Mouse (Mus musculus): Measurements from ENCODE around the gene Vtn.

Gene Vtn

GRCm38 (mm10) chr11:78499004-78499403 is at the start of gene Vtn:
Vtn (plus strand) TSS chr11:78499091.
- DNase-seq, result no peak

- DNase-seq, result no peak
Observed at GRCm38 (mm10) chr11:78450337-78450736, 48.6 kb upstream of the Vtn start.

GRCm38 (mm10) chr11:78453675-78454074 is 45.2 kb upstream of the Vtn start:
- DNase-seq, result peak; percentile 74

- no peak for DNase-seq
Observed at GRCm38 (mm10) chr11:78454276-78454675, 44.6 kb upstream of the Vtn start.

GRCm38 (mm10) chr11:78455308-78455707 is 43.6 kb upstream of the Vtn start:
- DNase-seq, result peak; percentile 39

- no peak for DNase-seq
Observed at GRCm38 (mm10) chr11:78458740-78459139, 40.2 kb upstream of the Vtn start.

GRCm38 (mm10) chr11:78461894-78462293 is 37.0 kb upstream of the Vtn start:
- DNase-seq, result no peak

- DNase-seq, result no peak
Observed at GRCm38 (mm10) chr11:78462669-78463068, 36.2 kb upstream of the Vtn start.

GRCm38 (mm10) chr11:78463286-78464036 is 35.4 kb upstream of the Vtn start:
- DNase-seq, result no peak

- DNase-seq, result no peak
Observed at GRCm38 (mm10) chr11:78465116-78465515, 33.8 kb upstream of the Vtn start.

GRCm38 (mm10) chr11:78465568-78466180 is 33.2 kb upstream of the Vtn start, which contains the start of gene Slc46a1:
Slc46a1 (plus strand) TSS chr11:78465697.
- peak; percentile 79 for DNase-seq

- DNase-seq, result no peak
Observed at GRCm38 (mm10) chr11:78466242-78466912, 32.5 kb upstream of the Vtn start.

- no peak for DNase-seq
Observed at GRCm38 (mm10) chr11:78467515-78467914, 31.4 kb upstream of the Vtn start.

- no peak for DNase-seq
Observed at GRCm38 (mm10) chr11:78467932-78468331, 31.0 kb upstream of the Vtn start.

- DNase-seq, result no peak
Observed at GRCm38 (mm10) chr11:78471326-78472103, 27.4 kb upstream of the Vtn start.

GRCm38 (mm10) chr11:78475289-78475688 is 23.6 kb upstream of the Vtn start:
- DNase-seq, result no peak

- no peak for DNase-seq
Observed at GRCm38 (mm10) chr11:78483639-78484038, 15.3 kb upstream of the Vtn start.

- DNase-seq, result peak; percentile 65
Observed at GRCm38 (mm10) chr11:78488168-78488567, 10.7 kb upstream of the Vtn start.

GRCm38 (mm10) chr11:78490781-78491241 is 8.1 kb upstream of the Vtn start:
- DNase-seq, result peak; percentile 47

GRCm38 (mm10) chr11:78495904-78496303 is 3.0 kb upstream of the Vtn start:
- DNase-seq, result peak; percentile 35

GRCm38 (mm10) chr11:78497071-78497541 is 1.8 kb upstream of the Vtn start:
- peak; percentile 40 for DNase-seq

Data from thymus, postnatal 14 days (tissue).